ENCODE assay signal across 30 mouse cellular contexts in genomic region chr17:44404923-44405322, GRCm38 (mm10).
"Had no signal": no experiment of that assay in that cellular context is flagged by ENCODE, and none has a peak within 500 bp of the region (broad histone marks: within the 10 kb centered on the region; RNA-seq: fewer than 3 reads in every experiment).

No protein-coding gene starts in this region.

- H3K9ac ChIP-seq: limb, embryonic 13.5 days; limb, embryonic 15.5 days; liver, embryonic 12.5 days; liver, embryonic 13.5 days; liver, embryonic 14.5 days; liver, embryonic 15.5 days; liver, postnatal 0 days; lung, embryonic 14.5 days; lung, embryonic 15.5 days; midbrain, embryonic 12.5 days; midbrain, embryonic 13.5 days; midbrain, embryonic 15.5 days had no signal

- ATAC-seq: liver, embryonic 12.5 days; liver, postnatal 0 days; lung, postnatal 0 days; midbrain, embryonic 13.5 days; midbrain, embryonic 15.5 days; midbrain, embryonic 16.5 days had no signal

- H3K27me3 ChIP-seq: limb, embryonic 15.5 days; liver, embryonic 12.5 days; liver, embryonic 13.5 days; liver, embryonic 15.5 days; lung, embryonic 15.5 days; midbrain, embryonic 12.5 days; midbrain, embryonic 15.5 days had no signal

- H3K4me1 ChIP-seq: liver, embryonic 12.5 days; liver, embryonic 13.5 days; liver, embryonic 15.5 days; lung, embryonic 15.5 days; megakaryocyte, embryonic 14.5 days; midbrain, embryonic 10.5 days; midbrain, embryonic 12.5 days; midbrain, embryonic 13.5 days; midbrain, embryonic 15.5 days had no signal

- H3K4me2 ChIP-seq: limb, embryonic 13.5 days; limb, embryonic 15.5 days; liver, embryonic 11.5 days; liver, embryonic 12.5 days; liver, embryonic 13.5 days; liver, embryonic 15.5 days; lung, embryonic 14.5 days; lung, embryonic 15.5 days; midbrain, embryonic 11.5 days; midbrain, embryonic 12.5 days; midbrain, embryonic 13.5 days; midbrain, embryonic 15.5 days had no signal

- H3K9me3 ChIP-seq: limb, embryonic 13.5 days; limb, embryonic 15.5 days; liver, embryonic 12.5 days; liver, embryonic 13.5 days; liver, embryonic 15.5 days; lung, embryonic 15.5 days; midbrain, embryonic 10.5 days; midbrain, embryonic 12.5 days; midbrain, embryonic 13.5 days; midbrain, embryonic 15.5 days had no signal

- H3K27ac ChIP-seq: left cerebral cortex, adult 2 months; limb, embryonic 13.5 days; limb, embryonic 15.5 days; liver, embryonic 12.5 days; liver, embryonic 13.5 days; liver, embryonic 14.5 days; liver, embryonic 15.5 days; lung, embryonic 15.5 days; macrophage; midbrain, embryonic 10.5 days; midbrain, embryonic 12.5 days; midbrain, embryonic 13.5 days; midbrain, embryonic 15.5 days had no signal

- H3K36me3 ChIP-seq: limb, embryonic 13.5 days; limb, embryonic 15.5 days; liver, embryonic 12.5 days; liver, embryonic 13.5 days; liver, embryonic 15.5 days; lung, embryonic 15.5 days; midbrain, embryonic 10.5 days; midbrain, embryonic 12.5 days; midbrain, embryonic 13.5 days; midbrain, embryonic 15.5 days had no signal

- DNase-seq: left cerebral cortex, postnatal 4 days; liver; liver, embryonic 13.5 days; liver, postnatal 0 days; lung, adult 18-20 months; lung, adult 2 months; lung, embryonic 14.5 days; lung, postnatal 10 days; lung, postnatal 14 days; lung, postnatal 36 days; lung, postnatal 4 days; midbrain, embryonic 14.5 days had no signal

- H3K4me3 ChIP-seq: left cerebral cortex, adult 2 months; limb, embryonic 13.5 days; limb, embryonic 15.5 days; liver, embryonic 12.5 days; liver, embryonic 13.5 days; liver, embryonic 15.5 days; lung, embryonic 15.5 days; megakaryocyte, embryonic 14.5 days; midbrain, embryonic 10.5 days; midbrain, embryonic 12.5 days; midbrain, embryonic 13.5 days; midbrain, embryonic 15.5 days; myocyte had no signal
